Mouse (Mus musculus) kidney, adult 2 months (tissue): Measurements from ENCODE around the gene Cenpp.

Experiments used
- CTCF ChIP-seq: fragments of 200-500 bp; conservative IDR thresholded peaks from 2 replicates; pipeline ENCODE4 v1.5.1; 2011; ENCODE audit warnings: low read depth, mild to moderate bottlenecking, control low read depth, low read length, moderate library complexity, mixed read lengths; ENCODE audit not compliant: insufficient read depth, insufficient read length
- POLR2A ChIP-seq: fragments of 200-500 bp; IDR thresholded peaks from one replicate; pipeline ENCODE4 v1.6.1; 2011; ENCODE audit warnings: low read depth, low read length, control low read depth

DNA sequence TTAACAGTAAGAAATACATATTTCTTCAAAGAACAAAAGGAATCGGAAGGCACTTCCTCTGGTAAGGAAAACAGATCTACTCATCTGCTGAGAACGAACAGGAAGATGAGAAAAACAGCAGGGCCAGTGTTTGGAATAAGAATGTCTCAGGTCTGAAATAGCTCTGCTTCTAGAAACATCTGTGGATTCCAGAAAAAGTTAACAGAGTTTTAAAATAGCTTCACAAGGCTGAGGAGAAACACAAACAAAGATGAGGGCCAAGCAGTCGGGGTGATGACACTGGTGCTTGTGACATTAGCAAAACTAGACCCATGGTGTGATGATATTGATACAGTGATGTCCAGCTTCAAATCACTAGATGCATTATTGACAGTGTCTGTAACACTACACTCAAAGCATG is 145.4 kb downstream of the Cenpp start:
- TF ChIP-seq CTCF (no peak), POLR2A (no peak)
